Mouse (Mus musculus) MN1 (cell line): Measurements from ENCODE around the gene Gm20924.
"Not testable (repeated sequence)": the region's sequence is repeated elsewhere in the genome, so short reads cannot be mapped to it uniquely, and the experiment has no call there.

Experiments
- DNase-seq: peaks from one replicate; pipeline ENCODE4 v3.0.0-alpha.2; 2016; ENCODE audit warnings: low spot score

Gm20924 gene

DNA sequence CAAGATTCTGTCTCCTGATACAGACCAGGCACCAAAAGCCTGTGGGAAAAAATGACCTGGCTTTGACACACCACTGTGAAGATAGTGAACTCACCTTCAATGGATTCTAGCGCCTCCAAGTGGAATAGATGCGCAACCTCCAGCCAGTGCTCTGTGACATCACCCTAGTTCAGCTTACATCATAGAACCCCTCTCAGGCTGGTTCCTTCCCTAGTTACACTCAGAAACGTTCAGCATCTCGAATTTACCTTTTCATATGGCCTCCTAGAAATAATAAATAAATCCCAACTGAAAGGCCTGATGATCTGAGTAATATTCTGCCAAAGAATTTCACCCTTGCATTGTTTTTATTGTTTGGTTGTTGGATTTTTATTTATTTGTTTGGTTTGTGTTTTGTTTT is at the start of gene Gm20924:
Gene Gm20924 (minus strand): TSS at position 101 of the 400 bp plus-strand sequence.
- DNase-seq = not testable (repeated sequence)
